Mouse (Mus musculus) frontal cortex, adult 2 months (tissue): ENCODE data around the gene Myo10. TPM values are rescaled to one million over a fixed set of nuclear protein-coding genes. Genes with fewer than 3 reads are reported as not detected.
"Not testable (repeated sequence)": the region's sequence is repeated elsewhere in the genome, so short reads cannot be mapped to it uniquely, and the experiment has no call there.

Experiments
- DNase-seq, 2 experiments: peaks; one replicate each; pipeline ENCODE4 v3.0.0; 2022; ENCODE audit warnings: low spot score in 1 of 2; ENCODE audit errors: extremely low spot score in 1 of 2
- polyA plus RNA-seq: library from polyadenylated mRNA; depleted of rRNA; stranded (reverse); fragments of >200 nt; gene quantifications from 2 replicates; pipeline ENCODE4 v1.2.3, GENCODE M21; 2012

Gene Myo10
- polyA plus RNA-seq, 1 experiment = 57.3 TPM

GRCm38 (mm10) chr15:25715218-25715995, 93.1 kb downstream of the Myo10 start:
- no peak for DNase-seq

- DNase-seq = no peak
These were observed 93.7 kb downstream of the Myo10 start for GRCm38 (mm10) chr15:25715996-25716395.

GRCm38 (mm10) chr15:25717006-25717405, 94.7 kb downstream of the Myo10 start:
- DNase-seq = peak; percentile 57 to 94

- not testable (repeated sequence) for DNase-seq
These were observed 95.8 kb downstream of the Myo10 start for GRCm38 (mm10) chr15:25718104-25718503.

- no peak for DNase-seq
These were observed 96.9 kb downstream of the Myo10 start for GRCm38 (mm10) chr15:25719270-25719669.

- no peak for DNase-seq
These were observed 97.9 kb downstream of the Myo10 start for GRCm38 (mm10) chr15:25720263-25720662.

- no peak for DNase-seq
These were observed 101.2 kb downstream of the Myo10 start for GRCm38 (mm10) chr15:25723281-25724113.

- DNase-seq = no peak
These were observed 102.2 kb downstream of the Myo10 start for GRCm38 (mm10) chr15:25724549-25724948.

- no peak for DNase-seq
These were observed 104.5 kb downstream of the Myo10 start for GRCm38 (mm10) chr15:25726814-25727213.

GRCm38 (mm10) chr15:25728501-25728900, 106.2 kb downstream of the Myo10 start:
- no peak for DNase-seq

- DNase-seq = peak in 1 of 2 experiments; percentile 67
These were observed 108.7 kb downstream of the Myo10 start for GRCm38 (mm10) chr15:25731053-25731452.

GRCm38 (mm10) chr15:25732758-25733428, 110.6 kb downstream of the Myo10 start:
- DNase-seq = peak in 1 of 2 experiments; percentile 73

- DNase-seq = no peak
These were observed 111.6 kb downstream of the Myo10 start for GRCm38 (mm10) chr15:25733739-25734430.

GRCm38 (mm10) chr15:25736531-25736930, 114.2 kb downstream of the Myo10 start:
- DNase-seq = no peak

- DNase-seq = no peak
These were observed 117.9 kb downstream of the Myo10 start for GRCm38 (mm10) chr15:25740271-25740670.

GRCm38 (mm10) chr15:25742196-25742595, 119.9 kb downstream of the Myo10 start:
- DNase-seq = no peak

- DNase-seq = no peak
These were observed 129.2 kb downstream of the Myo10 start for GRCm38 (mm10) chr15:25751510-25751909.

- DNase-seq = no peak
These were observed 130.3 kb downstream of the Myo10 start for GRCm38 (mm10) chr15:25752597-25752996.

- DNase-seq = no peak
These were observed 130.7 kb downstream of the Myo10 start for GRCm38 (mm10) chr15:25753003-25753402.

GRCm38 (mm10) chr15:25753878-25754277, 131.6 kb downstream of the Myo10 start:
- no peak for DNase-seq
